ENCODE assay signal across 13 mouse cellular contexts in the genomic region with DNA sequence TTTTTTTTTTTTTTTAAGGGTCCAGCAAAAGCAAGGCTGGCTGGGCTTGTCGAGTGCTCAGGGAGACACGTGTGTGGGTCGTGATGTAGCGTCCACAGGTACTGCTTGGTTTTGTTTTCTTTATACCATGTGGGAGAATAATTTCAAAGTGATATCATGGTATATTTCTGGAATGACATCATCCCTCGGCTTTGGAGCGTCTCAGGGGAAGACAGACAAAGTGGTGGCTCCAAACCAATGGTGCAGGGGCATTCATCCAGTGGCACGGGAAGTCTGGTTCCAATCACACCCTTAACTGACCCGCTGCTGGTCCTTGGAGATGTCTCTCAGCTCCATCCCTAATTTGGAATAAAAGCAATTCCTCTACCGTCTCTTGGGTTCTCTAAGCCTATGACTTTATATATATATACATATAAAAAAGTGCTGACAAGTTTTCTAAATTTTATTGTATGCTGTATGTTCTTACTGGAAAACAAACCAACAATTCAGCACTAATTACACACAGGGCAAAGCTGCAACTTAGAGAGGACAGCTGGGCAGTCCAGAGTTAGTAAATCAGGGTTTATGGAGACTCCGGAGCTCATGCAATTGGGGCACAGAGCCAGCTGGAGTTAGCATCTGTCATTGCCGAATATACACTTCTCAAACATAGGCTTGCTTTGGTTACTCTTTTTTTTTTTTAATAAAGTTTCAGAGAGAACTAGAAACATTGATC.
DNase-seq lines count a peak whose midpoint lies in the region; ATAC-seq lines count a peak whose summit lies in the region.
"Had no signal": no experiment of that assay in that cellular context is flagged by ENCODE, and none has a peak within 500 bp of the region (broad histone marks: within the 10 kb centered on the region; RNA-seq: fewer than 3 reads in every experiment).

No protein-coding gene starts in this region.

- H3K9ac ChIP-seq in kidney, embryonic 15.5 days, result no peak overlapping the region
- no peak overlapping the region for H3K9ac ChIP-seq in intestine, embryonic 16.5 days (ENCODE audit: low read depth, low read length)
- H3K9ac ChIP-seq: hindbrain, embryonic 12.5 days; liver, embryonic 12.5 days; midbrain, embryonic 12.5 days had no signal

- no peak overlapping the region for H3K4me2 ChIP-seq in kidney, embryonic 15.5 days
- no peak overlapping the region for H3K4me2 ChIP-seq in intestine, embryonic 16.5 days (ENCODE audit: low read depth, low read length)
- H3K4me2 ChIP-seq: hindbrain, embryonic 12.5 days; liver, embryonic 12.5 days; midbrain, embryonic 12.5 days had no signal

- no peak overlapping the region for H3K4me3 ChIP-seq in kidney, embryonic 15.5 days (replicated peaks)
- H3K4me3 ChIP-seq in intestine, embryonic 16.5 days (ENCODE audit: low read length), result no peak overlapping the region
- H3K4me3 ChIP-seq: erythroblast, embryonic 14.5 days; hindbrain, embryonic 12.5 days; liver, embryonic 12.5 days; midbrain, embryonic 12.5 days had no signal

- no peaks in the 10 kb centered on the region for H3K4me1 ChIP-seq in kidney, embryonic 15.5 days
- 0 out of 2 replicates have a peak, but pooled peaks cover 3% of the 10 kb centered on the region for H3K4me1 ChIP-seq in intestine, embryonic 16.5 days (ENCODE audit: control insufficient read depth, insufficient read depth, low read length)
- H3K4me1 ChIP-seq: hindbrain, embryonic 12.5 days; liver, embryonic 12.5 days; midbrain, embryonic 12.5 days had no signal

- intact Hi-C loops in heart, postnatal 25 days (cut with DNase I), result no loop called here

- H3K27ac ChIP-seq in kidney, embryonic 15.5 days, result no peak overlapping the region
- no peak overlapping the region for H3K27ac ChIP-seq in intestine, embryonic 16.5 days (ENCODE audit: low read length)
- H3K27ac ChIP-seq: hindbrain, embryonic 12.5 days; liver, embryonic 12.5 days; midbrain, embryonic 12.5 days had no signal

- H3K9me3 ChIP-seq in kidney, embryonic 15.5 days (replicated peaks), result no peaks in the 10 kb centered on the region
- H3K9me3 ChIP-seq in intestine, embryonic 16.5 days (ENCODE audit: control insufficient read depth, low read length), result no peaks in the 10 kb centered on the region
- H3K9me3 ChIP-seq: hindbrain, embryonic 12.5 days; liver, embryonic 12.5 days; midbrain, embryonic 12.5 days had no signal

- no peak for ATAC-seq in kidney, embryonic 15.5 days (replicated peaks; ENCODE audit: low FRiP score)
- peak; percentile 60; the same call in 1 of the 2 replicates for ATAC-seq in intestine, embryonic 16.5 days
- ATAC-seq: CD4-positive, CD25-positive, alpha-beta regulatory T cell, adult 4 months; liver, embryonic 12.5 days had no signal

- peak; percentile 81 for DNase-seq in heart, adult 11 months
- DNase-seq in heart, postnatal 25 days (ENCODE audit: low spot score), result no peak
- peak; percentile 56 to 62 for DNase-seq in kidney, postnatal 4 days
- peak; percentile 9 for DNase-seq in 3T3-L1 (ENCODE audit: low read depth, low spot score)
- DNase-seq in B cell, adult 2 months, result no peak
- DNase-seq in spleen, adult 12 weeks (ENCODE audit: low spot score), result no peak

- WGBS in kidney, embryonic 15.5 days, result 55% methylated on average over 11 of the region's 11 CpGs
- 48% methylated on average over 11 of the region's 11 CpGs for WGBS in intestine, embryonic 16.5 days

- no peaks in the 10 kb centered on the region for H3K36me3 ChIP-seq in kidney, embryonic 15.5 days
- no peaks in the 10 kb centered on the region for H3K36me3 ChIP-seq in intestine, embryonic 16.5 days (ENCODE audit: control insufficient read depth, insufficient read depth, low read length)
- H3K36me3 ChIP-seq: hindbrain, embryonic 12.5 days; liver, embryonic 12.5 days; midbrain, embryonic 12.5 days had no signal

- H3K27me3 ChIP-seq in kidney, embryonic 15.5 days, result no peaks in the 10 kb centered on the region
- H3K27me3 ChIP-seq in intestine, embryonic 16.5 days (replicated peaks; ENCODE audit: control insufficient read depth, insufficient read depth, low read length), result no peaks in the 10 kb centered on the region
- H3K27me3 ChIP-seq: hindbrain, embryonic 12.5 days; liver, embryonic 12.5 days; midbrain, embryonic 12.5 days had no signal

Comparison
In these comparisons a context has a peak if more than half of its experiments do, and no peak if none do; other contexts are left out.
1. DNase-seq: peak in heart, adult 11 months (single experiment), kidney, postnatal 4 days (2 of 2) and 3T3-L1 (single experiment); none in heart, postnatal 25 days (single experiment), B cell, adult 2 months (0 of 2) and spleen, adult 12 weeks (single experiment).